Mouse (Mus musculus) neural tube, embryonic 15.5 days (tissue): Measurements from ENCODE around the gene Rad23b. TPM values are rescaled to one million over a fixed set of nuclear protein-coding genes. Genes with fewer than 3 reads are reported as not detected.
"Not testable (repeated sequence)": the region's sequence is repeated elsewhere in the genome, so short reads cannot be mapped to it uniquely, and the experiment has no call there.

Experiments
- ATAC-seq: fragments of 200-750 bp; cut with Nextera tagmentation; 2 replicates; pipeline ENCODE4 v1.8.0; 2017; ENCODE audit warnings: mild to moderate bottlenecking, moderate TSS enrichment, moderate library complexity; ENCODE audit not compliant: low FRiP score
- H3K27ac ChIP-seq: fragments of 300-500 bp; sonication (generic); replicated peaks from 2 replicates; pipeline ENCODE4 v1.5.1; 2015; ENCODE audit warnings: mild to moderate bottlenecking, inconsistent platforms
- H3K27me3 ChIP-seq: fragments of 300-500 bp; sonication (generic); replicated peaks from 2 replicates; pipeline ENCODE4 v1.6.1; 2015; ENCODE audit warnings: inconsistent platforms
- H3K36me3 ChIP-seq: fragments of 300-500 bp; sonication (generic); 2 replicates; pipeline ENCODE4 v1.6.1; 2015; ENCODE audit warnings: inconsistent platforms
- H3K4me1 ChIP-seq: fragments of 300-500 bp; sonication (generic); 2 replicates; pipeline ENCODE4 v1.6.1; 2015; ENCODE audit warnings: inconsistent platforms
- H3K4me2 ChIP-seq: fragments of 300-500 bp; sonication (generic); 2 replicates; pipeline ENCODE4 v1.6.1; 2015; ENCODE audit warnings: inconsistent platforms, mild to moderate bottlenecking, moderate library complexity
- H3K4me3 ChIP-seq: fragments of 300-500 bp; sonication (generic); replicated peaks from 2 replicates; pipeline ENCODE4 v1.5.1; 2015; ENCODE audit warnings: mild to moderate bottlenecking, inconsistent platforms
- H3K9ac ChIP-seq: fragments of 300-500 bp; sonication (generic); replicated peaks from 2 replicates; pipeline ENCODE4 v1.6.1; 2015; ENCODE audit warnings: mild to moderate bottlenecking, inconsistent platforms
- H3K9me3 ChIP-seq: fragments of 300-500 bp; sonication (generic); replicated peaks from 2 replicates; pipeline ENCODE4 v1.6.1; 2016; ENCODE audit warnings: inconsistent platforms
- WGBS: fragments of 180-500 bp; shearing (Covaris S2); methylation state at CpG from one replicate; pipeline ENCODE4 v1.1.7; 2015; ENCODE audit warnings: mixed read lengths; 5-methylcytosine and 5-hydroxymethylcytosine counted together
- polyA plus RNA-seq: library from polyadenylated mRNA; unstranded; fragments of >200 nt; fragmentation: Nextera tagmentation; extraction: Ambion mirVana; gene quantifications from 2 replicates; pipeline ENCODE4 v1.2.1, GENCODE M21; 2015

Rad23b gene
- polyA plus RNA-seq = 96.1 and 99.2 TPM in 2 replicates

- under 1% methylated on average over 72 of the region's 77 CpGs for WGBS
- no peaks in the 10 kb centered on the region for H3K36me3 ChIP-seq
- H3K4me1 ChIP-seq = peaks cover 32% of the 10 kb centered on the region
- no peaks in the 10 kb centered on the region for H3K9me3 ChIP-seq
- H3K9ac ChIP-seq = peak within 1 kb of the TSS; percentile 91
- peak; percentile 99 for ATAC-seq
- peak within 1 kb of the TSS; percentile 94 for H3K27ac ChIP-seq
- peak within 1 kb of the TSS; percentile 67 for H3K4me2 ChIP-seq
- no peaks in the 10 kb centered on the region for H3K27me3 ChIP-seq
- peak within 1 kb of the TSS; percentile 87 for H3K4me3 ChIP-seq
Measured at GRCm38 (mm10) chr4:55349452-55350218, at the start of gene Rad23b. Gene Rad23b, plus strand, starts transcription at chr4:55350043.

GRCm38 (mm10) chr4:55304121-55304520 lies 45.7 kb upstream of the Rad23b start:
- Histone ChIP-seq H3K36me3 (no peaks in the 10 kb centered on the region), H3K9ac (no peak overlapping the region), H3K27ac (no peak overlapping the region), H3K4me1 (no peaks in the 10 kb centered on the region), H3K4me2 (no peak overlapping the region), H3K4me3 (no peak overlapping the region), H3K9me3 (no peaks in the 10 kb centered on the region), H3K27me3 (no peaks in the 10 kb centered on the region)
- 82% methylated on average over 5 of the region's 5 CpGs for WGBS
- no peak for ATAC-seq

- no peaks in the 10 kb centered on the region for H3K36me3 ChIP-seq
- WGBS = 63% methylated on average over 4 of the region's 4 CpGs
Measured at GRCm38 (mm10) chr4:55306636-55307035, 43.2 kb upstream of the Rad23b start.

GRCm38 (mm10) chr4:55316726-55317125 lies 33.1 kb upstream of the Rad23b start:
- H3K9me3 ChIP-seq = no peaks in the 10 kb centered on the region
- H3K4me1 ChIP-seq = 0 out of 2 replicates have a peak, but pooled peaks cover 3% of the 10 kb centered on the region
- H3K4me2 ChIP-seq = no peak overlapping the region
- ATAC-seq = no peak
- 31% methylated on average over 4 of the region's 4 CpGs for WGBS
- H3K27ac ChIP-seq = no peak overlapping the region
- H3K27me3 ChIP-seq = no peaks in the 10 kb centered on the region
- H3K4me3 ChIP-seq = no peak overlapping the region
- H3K9ac ChIP-seq = no peak overlapping the region
- no peaks in the 10 kb centered on the region for H3K36me3 ChIP-seq

More at GRCm38 (mm10) chr4:55306636-55307035, 43.2 kb upstream of the Rad23b start:
- Histone ChIP-seq H3K4me2 (no peak overlapping the region), H3K27ac (no peak overlapping the region), H3K9ac (no peak overlapping the region), H3K9me3 (no peaks in the 10 kb centered on the region), H3K4me1 (no peaks in the 10 kb centered on the region), H3K27me3 (no peaks in the 10 kb centered on the region), H3K4me3 (no peak overlapping the region)
- no peak for ATAC-seq

GRCm38 (mm10) chr4:55318350-55318749 lies 31.5 kb upstream of the Rad23b start:
- not testable (repeated sequence) for H3K9me3 ChIP-seq, H3K27me3 ChIP-seq, H3K36me3 ChIP-seq, H3K4me2 ChIP-seq, H3K4me3 ChIP-seq, H3K9ac ChIP-seq, ATAC-seq, H3K27ac ChIP-seq, H3K4me1 ChIP-seq
- 96% methylated on average over 9 of the region's 9 CpGs for WGBS

- 70% methylated on average over 4 of the region's 4 CpGs for WGBS
- H3K4me1 ChIP-seq = no peaks in the 10 kb centered on the region
- H3K9ac ChIP-seq = no peak overlapping the region
- no peaks in the 10 kb centered on the region for H3K27me3 ChIP-seq
- no peaks in the 10 kb centered on the region for H3K9me3 ChIP-seq
- no peak overlapping the region for H3K27ac ChIP-seq
- no peaks in the 10 kb centered on the region for H3K36me3 ChIP-seq
- ATAC-seq = no peak
- H3K4me2 ChIP-seq = no peak overlapping the region
- H3K4me3 ChIP-seq = no peak overlapping the region
Measured at GRCm38 (mm10) chr4:55325786-55326518, 23.9 kb upstream of the Rad23b start.

- H3K27ac ChIP-seq = no peak overlapping the region
- H3K9ac ChIP-seq = no peak overlapping the region
Measured at GRCm38 (mm10) chr4:55327508-55327907, 22.3 kb upstream of the Rad23b start.

GRCm38 (mm10) chr4:55328471-55328870 lies 21.4 kb upstream of the Rad23b start:
- ATAC-seq = no peak
- Histone ChIP-seq H3K36me3 (no peaks in the 10 kb centered on the region), H3K9ac (no peak overlapping the region), H3K27me3 (no peaks in the 10 kb centered on the region), H3K27ac (no peak overlapping the region), H3K4me1 (no peaks in the 10 kb centered on the region), H3K9me3 (no peaks in the 10 kb centered on the region), H3K4me3 (no peak overlapping the region), H3K4me2 (no peak overlapping the region)
- 92% methylated on average over 11 of the region's 11 CpGs for WGBS

More at GRCm38 (mm10) chr4:55327508-55327907, 22.3 kb upstream of the Rad23b start:
- no peaks in the 10 kb centered on the region for H3K9me3 ChIP-seq
- no peak for ATAC-seq
- H3K36me3 ChIP-seq = no peaks in the 10 kb centered on the region
- WGBS = 79% methylated on average over 4 of the region's 4 CpGs
- no peaks in the 10 kb centered on the region for H3K4me1 ChIP-seq
- H3K4me2 ChIP-seq = no peak overlapping the region
- H3K27me3 ChIP-seq = no peaks in the 10 kb centered on the region
- H3K4me3 ChIP-seq = no peak overlapping the region

- not testable (repeated sequence) for H3K4me1 ChIP-seq, H3K4me2 ChIP-seq, H3K27ac ChIP-seq, ATAC-seq, H3K4me3 ChIP-seq, H3K9me3 ChIP-seq, H3K27me3 ChIP-seq, H3K36me3 ChIP-seq, H3K9ac ChIP-seq
- WGBS = 93% methylated on average over 6 of the region's 7 CpGs
Measured at GRCm38 (mm10) chr4:55328928-55329327, 20.9 kb upstream of the Rad23b start.

GRCm38 (mm10) chr4:55329621-55330346 lies 20.1 kb upstream of the Rad23b start:
- H3K4me1 ChIP-seq = no peaks in the 10 kb centered on the region
- WGBS = 86% methylated on average over 8 of the region's 8 CpGs
- no peak overlapping the region for H3K4me2 ChIP-seq
- H3K27me3 ChIP-seq = no peaks in the 10 kb centered on the region
- no peak overlapping the region for H3K9ac ChIP-seq
- no peaks in the 10 kb centered on the region for H3K36me3 ChIP-seq
- no peaks in the 10 kb centered on the region for H3K9me3 ChIP-seq
- no peak overlapping the region for H3K4me3 ChIP-seq
- ATAC-seq = no peak
- H3K27ac ChIP-seq = no peak overlapping the region

GRCm38 (mm10) chr4:55335030-55335770 lies 14.6 kb upstream of the Rad23b start:
- no peak overlapping the region for H3K4me2 ChIP-seq
- no peaks in the 10 kb centered on the region for H3K36me3 ChIP-seq
- no peaks in the 10 kb centered on the region for H3K9me3 ChIP-seq
- no peak overlapping the region for H3K27ac ChIP-seq
- no peaks in the 10 kb centered on the region for H3K4me1 ChIP-seq
- H3K27me3 ChIP-seq = no peaks in the 10 kb centered on the region
- ATAC-seq = no peak
- no peak overlapping the region for H3K9ac ChIP-seq
- no peak overlapping the region for H3K4me3 ChIP-seq
- 82% methylated on average over 5 of the region's 5 CpGs for WGBS
